Mouse (Mus musculus): Measurements from ENCODE around the gene Slc17a9. TPM values are rescaled to one million over a fixed set of nuclear protein-coding genes. Genes with fewer than 3 reads are reported as not detected.

Gene Slc17a9
- polyA plus RNA-seq, 1 experiment from 2014 or later = 0.88 TPM

DNA sequence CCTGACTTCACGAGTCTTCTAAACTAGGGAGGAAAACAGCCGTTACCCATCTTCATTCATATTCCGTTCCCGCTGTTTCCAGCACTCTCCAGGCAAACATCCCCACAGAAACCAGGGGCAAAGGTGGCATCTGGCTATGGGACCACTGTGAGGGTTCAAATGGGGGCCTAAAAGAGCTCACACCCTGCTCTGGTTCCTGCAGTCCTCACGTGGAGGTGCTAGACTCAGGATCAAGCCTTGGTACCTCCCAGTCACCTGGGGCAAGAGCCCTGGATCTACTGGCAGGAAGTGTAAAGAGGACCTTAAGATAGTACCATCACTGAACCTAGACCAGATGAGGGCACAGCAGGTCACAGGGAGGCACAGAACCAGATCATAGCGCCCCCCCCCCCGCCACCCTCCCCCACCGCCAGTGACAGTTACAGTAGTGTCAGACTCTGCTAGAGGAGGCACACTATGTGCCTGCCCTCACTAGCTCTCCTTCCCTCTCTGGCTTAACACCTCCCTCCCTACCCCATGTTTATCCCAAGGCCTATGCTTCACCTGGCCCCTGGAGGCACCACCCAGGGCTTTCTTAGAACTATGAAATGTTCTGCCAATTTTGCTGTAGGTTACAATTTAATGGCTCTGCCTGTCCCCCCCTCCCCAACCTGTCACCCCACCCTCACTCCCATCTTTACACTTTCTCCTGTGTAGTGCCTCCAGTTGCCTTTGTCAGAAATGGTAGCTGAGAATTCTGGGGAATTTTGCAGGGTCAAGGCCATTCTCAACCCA lies 980 bp downstream of the Slc17a9 start:
- Histone ChIP-seq H3K36me3 (ENCODE audit: insufficient read depth) (peaks cover 31% of the 10 kb centered on the region), H3K4me3 (ENCODE audit: low read depth, low read length) (no peak overlapping the region), H3K27ac (ENCODE audit: low read depth) (no peak overlapping the region), H3K4me1 (ENCODE audit: insufficient read depth) (no peaks in the 10 kb centered on the region; the same call in 1 of the 2 replicates), H3K4me2 (peak overlapping the region; percentile 54), H3K9me3 (ENCODE audit: low read depth, low read length) (no peaks in the 10 kb centered on the region), H3K27me3 (ENCODE audit: insufficient read depth, low read length) (no peaks in the 10 kb centered on the region), H3K9ac (no peak overlapping the region)
- TF ChIP-seq CTCF (IDR thresholded peaks at IDR 0.05; ENCODE audit: low read depth) = no peak
- WGBS = 17% methylated on average over 8 of the region's 8 CpGs
- ATAC-seq (ENCODE audit: insufficient read depth) = no peak
- no peak for DNase-seq

- Histone ChIP-seq H3K4me3 (ENCODE audit: low read depth, low read length) (no peak overlapping the region), H3K4me1 (ENCODE audit: insufficient read depth) (no peaks in the 10 kb centered on the region; the same call in 1 of the 2 replicates), H3K4me2 (no peak overlapping the region), H3K9me3 (ENCODE audit: low read depth, low read length) (no peaks in the 10 kb centered on the region), H3K27ac (ENCODE audit: low read depth) (no peak overlapping the region), H3K36me3 (ENCODE audit: insufficient read depth) (peaks cover 23% of the 10 kb centered on the region), H3K27me3 (ENCODE audit: insufficient read depth, low read length) (no peaks in the 10 kb centered on the region), H3K9ac (no peak overlapping the region)
- no peak for TF ChIP-seq CTCF (IDR thresholded peaks at IDR 0.05; ENCODE audit: low read depth)
- WGBS = 48% methylated on average over 6 of the region's 6 CpGs
- no peak for ATAC-seq (ENCODE audit: insufficient read depth)
- DNase-seq = peak; percentile 28
Measured at GRCm38 (mm10) chr2:180726658-180727442, 1.8 kb downstream of the Slc17a9 start.

GRCm38 (mm10) chr2:180727613-180728021 lies 2.6 kb downstream of the Slc17a9 start:
- DNase-seq (no peak), ATAC-seq (ENCODE audit: insufficient read depth) (no peak)
- TF ChIP-seq CTCF (IDR thresholded peaks at IDR 0.05; ENCODE audit: low read depth) = no peak
- H3K27ac ChIP-seq (ENCODE audit: low read depth) = no peak overlapping the region
- no peak overlapping the region for H3K9ac ChIP-seq
- 50% methylated on average over 4 of the region's 4 CpGs for WGBS
- H3K9me3 ChIP-seq (ENCODE audit: low read depth, low read length) = no peaks in the 10 kb centered on the region
- H3K27me3 ChIP-seq (ENCODE audit: insufficient read depth, low read length) = no peaks in the 10 kb centered on the region
- no peaks in the 10 kb centered on the region; the same call in 1 of the 2 replicates for H3K4me1 ChIP-seq (ENCODE audit: insufficient read depth)
- no peak overlapping the region for H3K4me2 ChIP-seq
- peaks cover 16% of the 10 kb centered on the region for H3K36me3 ChIP-seq (ENCODE audit: insufficient read depth)
- H3K4me3 ChIP-seq (ENCODE audit: low read depth, low read length) = no peak overlapping the region

GRCm38 (mm10) chr2:180731036-180731435 lies 6.0 kb downstream of the Slc17a9 start:
- Histone ChIP-seq H3K4me1 (ENCODE audit: insufficient read depth) (no peaks in the 10 kb centered on the region), H3K27ac (ENCODE audit: low read depth) (0 out of 2 replicates have a peak overlapping the region, but pooled peaks have one; percentile 20), H3K9me3 (ENCODE audit: low read depth, low read length) (no peaks in the 10 kb centered on the region), H3K36me3 (ENCODE audit: insufficient read depth) (no peaks in the 10 kb centered on the region), H3K27me3 (ENCODE audit: insufficient read depth, low read length) (no peaks in the 10 kb centered on the region), H3K9ac (no peak overlapping the region), H3K4me2 (no peak overlapping the region), H3K4me3 (ENCODE audit: low read depth, low read length) (no peak overlapping the region)
- no peak for TF ChIP-seq CTCF (IDR thresholded peaks at IDR 0.05; ENCODE audit: low read depth)
- DNase-seq = peak; percentile 66
- WGBS = 53% methylated on average over 3 of the region's 3 CpGs
- no peak for ATAC-seq (ENCODE audit: insufficient read depth)

DNA sequence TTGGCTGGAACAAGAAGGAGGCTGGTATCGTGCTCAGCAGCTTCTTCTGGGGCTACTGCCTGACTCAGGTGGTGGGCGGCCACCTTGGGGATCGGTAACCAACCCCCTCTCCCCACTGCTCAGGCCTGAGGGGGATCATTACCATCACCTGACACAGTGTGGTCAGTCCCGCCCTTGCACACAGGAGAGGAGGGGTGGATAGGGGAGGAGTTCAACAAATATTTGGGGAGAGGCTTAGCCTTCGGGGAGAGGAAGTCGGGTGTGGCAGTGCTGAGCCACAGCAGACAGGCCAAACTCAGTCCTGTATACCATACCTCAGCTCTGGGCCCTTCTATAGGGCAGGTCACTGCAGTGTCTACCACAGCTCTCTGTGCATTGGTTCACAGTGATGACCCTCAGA lies 6.9 kb downstream of the Slc17a9 start:
- no peak for TF ChIP-seq CTCF (IDR thresholded peaks at IDR 0.05; ENCODE audit: low read depth)
- Histone ChIP-seq H3K4me3 (ENCODE audit: low read depth, low read length) (no peak overlapping the region), H3K4me1 (ENCODE audit: insufficient read depth) (no peaks in the 10 kb centered on the region), H3K36me3 (ENCODE audit: insufficient read depth) (no peaks in the 10 kb centered on the region), H3K27ac (ENCODE audit: low read depth) (no peak overlapping the region), H3K4me2 (no peak overlapping the region), H3K9me3 (ENCODE audit: low read depth, low read length) (no peaks in the 10 kb centered on the region), H3K9ac (no peak overlapping the region), H3K27me3 (ENCODE audit: insufficient read depth, low read length) (no peaks in the 10 kb centered on the region)
- 39% methylated on average over 6 of the region's 6 CpGs for WGBS
- no peak for DNase-seq
- no peak; the same call in 1 of the 2 replicates for ATAC-seq (ENCODE audit: insufficient read depth)

DNA sequence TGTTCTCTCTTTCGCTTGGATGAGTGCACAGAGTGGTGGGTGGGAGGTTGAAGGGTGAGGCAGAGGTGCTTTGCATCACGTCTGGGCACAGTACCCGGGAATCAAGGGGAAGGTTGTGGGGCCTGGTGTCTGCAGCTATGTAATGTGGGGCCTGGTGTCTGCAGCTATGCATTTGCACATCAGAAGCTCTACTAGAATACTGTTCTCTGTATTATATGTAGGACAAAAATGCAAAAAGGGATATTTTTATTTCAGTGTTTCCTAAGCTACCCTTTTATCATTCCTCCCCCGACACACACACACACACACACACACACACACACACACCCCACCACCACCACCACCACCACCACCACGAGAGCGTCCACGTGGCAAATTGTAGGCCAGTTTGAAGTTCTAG lies 10.2 kb downstream of the Slc17a9 start:
- Histone ChIP-seq H3K27me3 (ENCODE audit: insufficient read depth, low read length) (no peaks in the 10 kb centered on the region), H3K36me3 (ENCODE audit: insufficient read depth) (no peaks in the 10 kb centered on the region), H3K27ac (ENCODE audit: low read depth) (no peak overlapping the region), H3K9ac (no peak overlapping the region), H3K4me3 (ENCODE audit: low read depth, low read length) (no peak overlapping the region), H3K4me1 (ENCODE audit: insufficient read depth) (no peaks in the 10 kb centered on the region), H3K9me3 (ENCODE audit: low read depth, low read length) (no peaks in the 10 kb centered on the region), H3K4me2 (no peak overlapping the region)
- ATAC-seq (ENCODE audit: insufficient read depth) (no peak), DNase-seq (no peak)
- TF ChIP-seq CTCF (IDR thresholded peaks at IDR 0.05; ENCODE audit: low read depth) = no peak
- WGBS = 78% methylated on average over 7 of the region's 7 CpGs

- no peaks in the 10 kb centered on the region for H3K4me1 ChIP-seq (ENCODE audit: insufficient read depth)
- DNase-seq (no peak), ATAC-seq (ENCODE audit: insufficient read depth) (no peak)
- no peak overlapping the region for H3K4me2 ChIP-seq
- 69% methylated on average over 2 of the region's 2 CpGs for WGBS
- no peak overlapping the region for H3K27ac ChIP-seq (ENCODE audit: low read depth)
- H3K36me3 ChIP-seq (ENCODE audit: insufficient read depth) = no peaks in the 10 kb centered on the region
- no peak for TF ChIP-seq CTCF (IDR thresholded peaks at IDR 0.05; ENCODE audit: low read depth)
- H3K9me3 ChIP-seq (ENCODE audit: low read depth, low read length) = no peaks in the 10 kb centered on the region
- no peak overlapping the region for H3K9ac ChIP-seq
- H3K27me3 ChIP-seq (ENCODE audit: insufficient read depth, low read length) = no peaks in the 10 kb centered on the region
- H3K4me3 ChIP-seq (ENCODE audit: low read depth, low read length) = no peak overlapping the region
Measured at GRCm38 (mm10) chr2:180737984-180738383, 12.9 kb downstream of the Slc17a9 start.
